Comparison of ENCODE assay signal across 8 mouse cellular contexts in genomic region chr16:35981363-35981821, GRCm38 (mm10). TPM values are rescaled to one million over a fixed set of nuclear protein-coding genes. Genes with fewer than 3 reads are reported as not detected.
A peak's percentile ranks its signal among the peaks of the same experiment; 100 is the strongest.
DNase-seq lines count a peak whose midpoint lies in the region; ATAC-seq lines count a peak whose summit lies in the region.

No protein-coding gene starts in this region.

- peaks cover 52% of the 10 kb centered on the region for H3K4me1 ChIP-seq in erythroblast, embryonic 14.5 days (ENCODE audit: control insufficient read depth)
- peaks cover 13% of the 10 kb centered on the region for H3K4me1 ChIP-seq in heart, embryonic 12.5 days (replicated peaks)
- H3K4me1 ChIP-seq in liver, embryonic 11.5 days (replicated peaks; ENCODE audit: control insufficient read depth, insufficient read depth, low read length): peaks cover 2% of the 10 kb centered on the region; the same call in 1 of the 2 replicates
- H3K4me1 ChIP-seq in stomach, embryonic 16.5 days (ENCODE audit: control insufficient read depth, insufficient read depth, low read length): peaks cover 9% of the 10 kb centered on the region

- peak; percentile 100 for DNase-seq in B cell, adult 2 months
- DNase-seq in adrenal gland, postnatal 4 days (ENCODE audit: low spot score in 2 of 2): peak; percentile 100
- DNase-seq in kidney, postnatal 10 days: peak; percentile 100
- peak; percentile 100 for DNase-seq in liver, embryonic 11.5 days (ENCODE audit: low spot score)
- peak; percentile 100 for DNase-seq in natural killer cell, adult 2 months (ENCODE audit: low spot score in 2 of 2)

- peak; percentile 96 for ATAC-seq in heart, embryonic 12.5 days (ENCODE audit: insufficient number of reproducible peaks, low FRiP score)
- peak; percentile 93 for ATAC-seq in liver, embryonic 11.5 days (replicated peaks; ENCODE audit: low FRiP score)
- ATAC-seq in stomach, embryonic 16.5 days (ENCODE audit: insufficient read depth, low FRiP score): peak; percentile 91

- H3K27me3 ChIP-seq in erythroblast, embryonic 14.5 days (ENCODE audit: control insufficient read depth): no peaks in the 10 kb centered on the region
- no peaks in the 10 kb centered on the region for H3K27me3 ChIP-seq in heart, embryonic 12.5 days (replicated peaks)
- no peaks in the 10 kb centered on the region for H3K27me3 ChIP-seq in liver, embryonic 11.5 days (replicated peaks; ENCODE audit: control insufficient read depth, insufficient read depth, low read length)
- no peaks in the 10 kb centered on the region for H3K27me3 ChIP-seq in stomach, embryonic 16.5 days (ENCODE audit: control insufficient read depth, insufficient read depth, low read length)

- no peak overlapping the region for H3K27ac ChIP-seq in heart, embryonic 12.5 days (ENCODE audit: poor library complexity, severe bottlenecking)
- no peak overlapping the region for H3K27ac ChIP-seq in liver, embryonic 11.5 days (ENCODE audit: low read depth, low read length)
- H3K27ac ChIP-seq in stomach, embryonic 16.5 days (ENCODE audit: low read length): no peak overlapping the region

- no peaks in the 10 kb centered on the region for H3K9me3 ChIP-seq in erythroblast, embryonic 14.5 days (ENCODE audit: control insufficient read depth, low read length)
- no peaks in the 10 kb centered on the region for H3K9me3 ChIP-seq in heart, embryonic 12.5 days (replicated peaks)
- H3K9me3 ChIP-seq in liver, embryonic 11.5 days (ENCODE audit: control insufficient read depth, low read length): no peaks in the 10 kb centered on the region
- H3K9me3 ChIP-seq in stomach, embryonic 16.5 days (replicated peaks; ENCODE audit: control insufficient read depth, low read length): no peaks in the 10 kb centered on the region

- no peak overlapping the region for H3K9ac ChIP-seq in heart, embryonic 12.5 days
- no peak overlapping the region for H3K9ac ChIP-seq in liver, embryonic 11.5 days (ENCODE audit: low read depth, low read length)
- H3K9ac ChIP-seq in stomach, embryonic 16.5 days (ENCODE audit: low read length): no peak overlapping the region

- H3K4me2 ChIP-seq in heart, embryonic 12.5 days: peak overlapping the region; percentile 0
- H3K4me2 ChIP-seq in liver, embryonic 11.5 days: no peak overlapping the region
- H3K4me2 ChIP-seq in stomach, embryonic 16.5 days (ENCODE audit: low read depth, low read length): no peak overlapping the region

- peak overlapping the region; percentile 60 for H3K4me3 ChIP-seq in erythroblast, embryonic 14.5 days (replicated peaks)
- H3K4me3 ChIP-seq in heart, embryonic 12.5 days: no peak overlapping the region
- no peak overlapping the region for H3K4me3 ChIP-seq in liver, embryonic 11.5 days (ENCODE audit: low read depth, low read length)
- no peak overlapping the region for H3K4me3 ChIP-seq in stomach, embryonic 16.5 days (replicated peaks; ENCODE audit: low read length)

- 45% methylated on average over 19 of the region's 19 CpGs for WGBS in heart, embryonic 12.5 days
- WGBS in liver, embryonic 11.5 days: 36% methylated on average over 19 of the region's 19 CpGs
- 40% methylated on average over 19 of the region's 19 CpGs for WGBS in stomach, embryonic 16.5 days

- H3K36me3 ChIP-seq in erythroblast, embryonic 14.5 days (ENCODE audit: control insufficient read depth): peaks cover 6% of the 10 kb centered on the region; the same call in 1 of the 2 replicates
- no peaks in the 10 kb centered on the region for H3K36me3 ChIP-seq in heart, embryonic 12.5 days
- no peaks in the 10 kb centered on the region for H3K36me3 ChIP-seq in liver, embryonic 11.5 days (ENCODE audit: control insufficient read depth, insufficient read depth, low read length)
- H3K36me3 ChIP-seq in stomach, embryonic 16.5 days (ENCODE audit: control insufficient read depth, insufficient read depth, low read length): no peaks in the 10 kb centered on the region

RNA-seq across cellular contexts. Expression of gene Kpna1, which starts 2.8 kb away (rescaled TPM):
- 10 to 100 TPM; 49.9 to 58.6 TPM for total RNA-seq in adrenal gland, postnatal 4 days (2021)
- polyA plus RNA-seq in erythroblast, embryonic 14.5 days (2012): 2.7 and 5.2 TPM in 2 replicates
- 61.4 and 64.4 TPM in 2 replicates for polyA plus RNA-seq in heart, embryonic 12.5 days (2016; fragmentation: Nextera tagmentation; extraction: Ambion mirVana)
- polyA plus RNA-seq in liver, embryonic 11.5 days (2014; fragmentation: Nextera tagmentation; extraction: Ambion mirVana): 53.6 and 63.6 TPM in 2 replicates
- polyA plus RNA-seq in stomach, embryonic 16.5 days (2015; fragmentation: Nextera tagmentation; extraction: Ambion mirVana): 38.9 and 40.0 TPM in 2 replicates

RNA-seq across cellular contexts. Expression of gene Dtx3l, which starts 42.4 kb away (rescaled TPM):
- total RNA-seq in adrenal gland, postnatal 4 days (2021): 10 to 100 TPM in 1 of 2 experiments, 1 to 10 TPM in 1; 9.4 to 12.4 TPM
- 0.03 and 0.04 TPM in 2 replicates for polyA plus RNA-seq in erythroblast, embryonic 14.5 days (2012)
- polyA plus RNA-seq in heart, embryonic 12.5 days (2016; fragmentation: Nextera tagmentation; extraction: Ambion mirVana): 4.9 and 5.0 TPM in 2 replicates
- 3.2 and 3.8 TPM in 2 replicates for polyA plus RNA-seq in liver, embryonic 11.5 days (2014; fragmentation: Nextera tagmentation; extraction: Ambion mirVana)
- polyA plus RNA-seq in stomach, embryonic 16.5 days (2015; fragmentation: Nextera tagmentation; extraction: Ambion mirVana): 7.1 and 9.5 TPM in 2 replicates

RNA-seq across cellular contexts. Expression of gene Parp9, which starts 43.1 kb away (rescaled TPM):
- total RNA-seq in adrenal gland, postnatal 4 days (2021): 10 to 100 TPM; 17.7 to 18.4 TPM
- polyA plus RNA-seq in erythroblast, embryonic 14.5 days (2012): 0.03 and 0.05 TPM in 2 replicates
- polyA plus RNA-seq in heart, embryonic 12.5 days (2016; fragmentation: Nextera tagmentation; extraction: Ambion mirVana): 5.5 and 6.5 TPM in 2 replicates
- polyA plus RNA-seq in liver, embryonic 11.5 days (2014; fragmentation: Nextera tagmentation; extraction: Ambion mirVana): 4.1 and 5.7 TPM in 2 replicates
- 10.7 and 10.9 TPM in 2 replicates for polyA plus RNA-seq in stomach, embryonic 16.5 days (2015; fragmentation: Nextera tagmentation; extraction: Ambion mirVana)

RNA-seq across cellular contexts. Expression of gene Wdr5b, which starts 59.6 kb away (rescaled TPM):
- 1 to 10 TPM; 7.4 to 9.3 TPM for total RNA-seq in adrenal gland, postnatal 4 days (2021)
- 0.02 and 0.03 TPM in 2 replicates for polyA plus RNA-seq in erythroblast, embryonic 14.5 days (2012)
- polyA plus RNA-seq in heart, embryonic 12.5 days (2016; fragmentation: Nextera tagmentation; extraction: Ambion mirVana): 6.2 and 6.3 TPM in 2 replicates
- polyA plus RNA-seq in liver, embryonic 11.5 days (2014; fragmentation: Nextera tagmentation; extraction: Ambion mirVana): 4.6 and 6.3 TPM in 2 replicates
- 7.1 and 8.0 TPM in 2 replicates for polyA plus RNA-seq in stomach, embryonic 16.5 days (2015; fragmentation: Nextera tagmentation; extraction: Ambion mirVana)
